Mouse (Mus musculus) adipocyte (in vitro differentiated cells): ENCODE measurements around the gene Mybpc2.

ENCODE experiments used
- DNase-seq: peaks from one replicate; pipeline ENCODE4 v3.0.0-alpha.2; 2016; ENCODE audit warnings: low spot score

Mybpc2 gene

DNA sequence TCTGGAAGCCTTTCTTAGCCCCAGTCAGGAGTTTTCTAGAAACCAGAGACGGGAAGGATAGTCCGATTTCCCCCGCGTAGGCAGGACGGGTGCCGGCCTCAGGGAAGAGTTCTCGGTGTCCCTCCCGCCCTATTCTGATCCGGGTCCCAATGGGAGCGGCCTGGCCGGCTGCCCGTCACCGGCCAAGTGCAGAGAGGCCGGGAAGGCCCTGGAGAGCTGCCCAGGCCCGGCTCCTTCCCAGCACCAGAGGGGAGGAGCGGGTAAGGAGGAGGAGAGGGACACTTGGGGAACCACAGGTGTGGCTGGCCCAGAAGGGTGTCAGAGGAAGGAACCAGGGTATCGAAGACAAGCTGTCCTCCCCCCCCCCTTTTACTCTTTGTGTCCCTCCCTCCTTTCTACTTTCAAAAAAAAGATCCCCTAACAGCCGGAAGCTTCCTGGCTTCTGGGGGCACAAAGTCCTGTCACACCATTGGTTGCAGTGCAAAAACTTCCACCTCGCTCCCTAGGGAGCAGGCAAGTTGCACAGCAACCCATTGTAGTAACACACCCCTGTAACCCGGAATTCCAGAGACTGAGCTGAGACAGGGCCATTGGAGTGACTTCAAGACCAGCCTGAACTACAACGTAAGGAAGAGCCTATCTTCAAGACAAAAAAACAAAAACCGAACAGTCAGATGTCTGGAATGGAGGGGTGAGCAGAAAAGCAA, 823 bp upstream of the Mybpc2 start:
- DNase-seq, result peak; percentile 84

DNA sequence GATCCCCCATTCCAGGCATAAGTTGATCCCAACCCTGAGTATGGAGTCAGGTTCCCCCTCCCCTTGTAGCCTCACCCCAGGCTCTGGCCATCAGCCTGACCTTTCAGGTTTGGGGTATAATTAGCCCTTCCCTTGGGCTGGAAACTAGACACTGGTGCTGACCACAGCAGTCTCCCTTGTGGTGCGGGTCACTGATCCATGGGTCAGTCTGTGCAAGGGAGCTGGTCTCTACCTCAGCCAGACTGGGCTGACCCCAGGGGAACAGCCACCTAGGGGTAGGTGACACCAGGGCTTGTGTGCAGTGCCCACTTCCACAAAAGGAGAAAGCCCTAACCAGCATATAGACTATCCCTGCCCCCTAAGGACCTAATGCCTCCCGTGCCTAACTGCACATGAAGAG, 1.4 kb downstream of the Mybpc2 start:
- DNase-seq, result no peak

DNA sequence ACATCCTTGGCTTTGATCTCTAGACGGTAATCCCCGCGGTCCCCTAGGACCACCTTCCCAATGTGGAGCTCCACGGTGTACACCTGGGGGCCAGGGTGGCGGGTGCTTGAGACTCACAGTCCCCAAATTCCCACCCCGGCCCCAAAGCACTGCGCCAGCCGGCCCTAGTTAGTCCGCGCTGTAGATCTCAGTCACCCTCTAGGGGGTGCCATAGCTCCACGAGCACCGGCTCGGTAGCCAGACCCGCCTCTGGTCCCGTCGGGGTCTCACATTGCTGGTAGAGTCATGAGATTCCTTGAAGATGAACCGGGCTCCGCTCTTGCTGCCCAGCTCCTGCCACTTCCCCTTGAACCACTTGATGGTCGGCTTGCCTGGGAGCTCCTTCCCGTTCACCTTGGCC, 2.7 kb downstream of the Mybpc2 start:
- no peak for DNase-seq

DNA sequence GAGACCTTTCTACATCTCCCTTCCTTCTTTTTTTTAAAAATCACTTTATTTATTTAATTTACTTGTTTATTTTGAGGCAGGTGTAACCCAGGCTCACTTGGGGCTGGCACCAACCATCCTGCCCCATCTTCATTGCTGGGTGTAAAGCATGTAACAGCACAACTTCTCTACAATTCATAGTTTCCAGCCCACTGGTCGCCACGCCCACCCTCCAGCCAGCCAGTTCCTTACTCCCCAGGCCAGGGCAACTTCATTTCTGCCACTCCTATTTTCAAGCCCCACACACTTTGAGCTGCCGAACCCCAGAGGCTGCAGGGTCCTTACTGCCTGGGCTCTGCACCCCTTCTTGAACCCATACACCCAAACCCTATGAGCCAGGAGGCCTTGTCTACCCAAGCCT, 3.5 kb downstream of the Mybpc2 start:
- DNase-seq, result no peak

DNA sequence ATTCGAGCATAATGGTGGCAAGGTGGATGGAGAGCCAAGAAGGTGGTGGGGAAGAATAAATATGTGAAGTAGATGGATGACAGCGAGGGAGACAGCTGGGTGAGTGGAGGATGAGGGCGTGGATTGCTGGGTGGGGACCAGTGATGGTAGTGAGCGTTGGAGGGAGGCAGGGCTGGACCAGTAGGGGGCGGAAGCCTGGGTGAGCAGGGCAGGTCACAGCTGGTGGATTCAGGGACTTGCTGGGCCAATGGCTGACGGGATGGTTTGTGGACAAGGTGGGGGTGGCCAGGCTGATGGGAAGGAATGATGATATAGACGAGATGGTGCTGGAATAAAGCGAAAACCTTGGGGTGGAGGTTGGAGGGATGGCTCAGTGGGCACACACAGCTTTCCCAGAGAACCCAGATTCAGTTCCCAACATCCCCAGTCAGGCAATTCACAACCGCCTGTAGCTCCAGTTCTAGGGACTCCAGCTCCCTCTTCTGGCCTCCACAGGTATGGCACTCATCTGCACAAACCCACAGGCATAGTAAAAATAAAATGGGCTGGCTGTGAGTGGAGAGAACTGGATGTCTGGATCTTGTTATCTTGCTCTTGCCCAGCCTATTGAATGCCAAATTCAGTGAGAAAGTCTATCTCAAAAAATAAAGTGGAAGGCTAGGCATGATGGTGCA, 5.1 kb downstream of the Mybpc2 start:
- no peak for DNase-seq

DNA sequence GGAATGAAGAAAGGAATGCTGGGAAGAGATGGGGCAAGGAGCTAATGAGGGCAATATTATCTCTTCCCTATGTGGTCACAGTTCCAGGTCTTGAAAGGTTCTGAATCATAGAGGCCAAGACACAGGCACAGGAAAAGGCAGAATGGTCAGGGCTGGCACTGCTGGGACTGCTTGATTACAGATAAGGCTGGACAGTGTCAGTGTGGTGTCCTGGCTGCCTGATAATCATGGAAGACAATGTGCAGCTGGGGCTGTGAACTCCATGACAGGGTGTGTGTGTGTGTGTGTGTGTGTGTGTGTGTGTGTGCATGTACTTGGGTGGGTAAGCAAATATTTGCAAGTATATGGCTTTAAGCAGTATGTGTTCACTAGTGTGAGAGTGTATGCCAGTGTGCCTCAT, 17.0 kb downstream of the Mybpc2 start:
- no peak for DNase-seq

DNA sequence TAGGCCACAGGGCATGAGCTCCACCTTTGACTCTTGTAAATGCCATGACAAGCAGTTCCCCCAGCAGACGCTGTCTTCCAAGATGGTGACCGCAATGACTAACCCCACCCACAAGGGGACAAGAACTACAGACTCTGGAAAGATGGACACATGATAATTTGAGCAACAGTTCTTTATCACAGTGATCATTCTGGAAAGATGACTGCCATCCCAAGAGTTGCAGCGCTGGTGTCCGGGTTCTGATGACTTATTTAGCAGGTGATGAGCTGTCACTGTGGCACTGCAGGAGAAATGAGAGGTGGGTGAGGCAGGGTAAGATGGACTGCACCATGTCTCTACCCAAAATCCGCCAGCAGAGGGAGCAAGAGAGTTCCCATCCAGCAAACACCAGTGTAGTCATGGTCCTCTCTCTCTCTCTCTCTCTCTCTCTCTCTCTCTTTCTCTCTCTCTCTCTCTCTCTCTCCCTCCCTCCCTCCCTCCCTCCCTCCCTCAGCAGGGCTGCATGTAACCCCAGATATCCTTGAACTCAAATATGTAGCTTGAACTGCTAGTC, 22.8 kb downstream of the Mybpc2 start:
- peak; percentile 70 for DNase-seq

DNA sequence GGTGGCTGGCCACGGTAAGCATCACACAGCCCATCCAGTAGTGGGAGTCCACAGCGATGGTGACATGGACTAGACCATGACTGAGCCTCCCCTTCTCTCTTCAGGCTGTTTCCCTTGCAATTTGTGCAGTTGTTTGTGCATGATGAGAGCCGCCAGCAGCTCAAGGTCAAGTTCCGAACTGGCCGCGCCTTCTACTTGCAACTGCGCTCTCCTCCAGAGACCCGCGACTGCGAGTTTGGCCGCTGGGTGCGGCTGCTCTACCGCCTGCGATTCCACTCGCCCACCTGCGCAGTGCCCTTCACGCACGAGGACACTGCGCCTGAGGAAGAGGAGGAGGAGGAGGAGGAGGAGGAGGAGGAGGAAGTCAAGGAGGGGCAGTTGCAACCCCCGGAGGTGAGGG, 24.4 kb downstream of the Mybpc2 start:
- DNase-seq, result no peak

DNA sequence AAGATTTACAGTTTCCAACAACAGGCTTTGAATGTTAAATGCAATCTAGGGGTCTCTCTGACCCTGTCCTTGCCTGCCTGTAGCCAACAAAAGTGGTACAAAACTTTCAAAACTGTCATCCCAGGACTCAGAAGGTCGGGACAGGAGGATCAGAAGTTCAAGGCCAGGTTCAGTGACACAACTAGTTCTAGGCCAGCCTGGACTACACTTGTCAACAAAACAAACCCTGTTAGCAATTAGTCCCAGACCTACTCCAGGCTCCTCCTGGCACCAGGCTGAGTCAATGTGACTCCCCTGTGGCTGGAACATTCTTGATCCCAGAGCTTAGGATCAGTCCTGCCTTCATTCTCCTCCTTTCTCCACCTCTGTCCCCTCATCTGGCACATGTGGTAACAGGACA, 25.5 kb downstream of the Mybpc2 start:
- no peak for DNase-seq

DNA sequence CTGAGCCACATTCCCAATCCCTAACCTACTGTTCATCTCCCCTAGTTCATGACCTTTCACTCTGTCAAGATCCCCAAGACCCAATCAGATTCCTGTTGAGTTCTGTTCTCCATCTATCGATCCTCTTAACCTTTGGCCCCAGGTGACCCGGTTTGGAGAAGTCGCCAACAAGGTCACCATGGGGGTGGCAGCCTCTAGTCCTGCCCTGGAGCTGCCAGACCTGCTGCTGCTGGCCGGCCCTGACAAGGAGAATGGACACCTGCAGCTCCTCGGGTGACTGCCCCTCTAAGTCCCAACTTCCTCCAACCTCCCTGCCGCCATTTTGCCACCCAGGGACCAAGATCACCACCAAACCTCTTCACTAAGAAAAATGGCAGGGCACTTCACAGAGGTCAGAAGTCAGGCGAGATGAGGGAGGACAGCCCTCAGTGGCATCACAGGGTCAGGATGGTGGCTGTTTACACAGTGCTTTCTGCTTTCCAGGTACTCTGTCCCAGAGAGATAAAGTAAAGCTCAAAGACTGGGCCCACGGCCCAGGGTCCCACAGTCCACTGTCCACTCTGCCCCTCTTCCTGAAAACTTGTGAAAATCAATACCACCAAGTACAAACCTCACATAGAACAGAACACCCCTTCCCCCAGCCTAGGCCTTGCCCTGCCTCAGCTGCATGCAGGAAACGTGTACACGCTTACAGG, 26.9 kb downstream of the Mybpc2 start:
- DNase-seq, result no peak

DNA sequence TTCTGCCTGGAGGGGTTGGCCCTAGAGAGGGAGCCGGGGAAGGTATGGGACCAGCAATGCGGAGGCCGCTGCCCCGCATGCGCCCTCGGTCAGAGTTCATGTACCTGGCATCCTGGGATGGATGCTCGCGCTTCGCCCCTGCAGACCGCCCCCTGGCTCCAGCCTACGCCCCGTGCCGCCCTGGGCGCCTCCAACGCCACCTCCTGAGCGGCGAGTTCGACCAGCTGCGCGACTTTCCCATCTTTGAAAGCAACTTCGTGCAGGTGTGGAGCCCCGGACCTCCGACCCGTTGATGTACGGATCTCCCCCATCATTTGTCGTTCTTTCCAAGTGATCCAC, 27.7 kb downstream of the Mybpc2 start:
- DNase-seq, result no peak

DNA sequence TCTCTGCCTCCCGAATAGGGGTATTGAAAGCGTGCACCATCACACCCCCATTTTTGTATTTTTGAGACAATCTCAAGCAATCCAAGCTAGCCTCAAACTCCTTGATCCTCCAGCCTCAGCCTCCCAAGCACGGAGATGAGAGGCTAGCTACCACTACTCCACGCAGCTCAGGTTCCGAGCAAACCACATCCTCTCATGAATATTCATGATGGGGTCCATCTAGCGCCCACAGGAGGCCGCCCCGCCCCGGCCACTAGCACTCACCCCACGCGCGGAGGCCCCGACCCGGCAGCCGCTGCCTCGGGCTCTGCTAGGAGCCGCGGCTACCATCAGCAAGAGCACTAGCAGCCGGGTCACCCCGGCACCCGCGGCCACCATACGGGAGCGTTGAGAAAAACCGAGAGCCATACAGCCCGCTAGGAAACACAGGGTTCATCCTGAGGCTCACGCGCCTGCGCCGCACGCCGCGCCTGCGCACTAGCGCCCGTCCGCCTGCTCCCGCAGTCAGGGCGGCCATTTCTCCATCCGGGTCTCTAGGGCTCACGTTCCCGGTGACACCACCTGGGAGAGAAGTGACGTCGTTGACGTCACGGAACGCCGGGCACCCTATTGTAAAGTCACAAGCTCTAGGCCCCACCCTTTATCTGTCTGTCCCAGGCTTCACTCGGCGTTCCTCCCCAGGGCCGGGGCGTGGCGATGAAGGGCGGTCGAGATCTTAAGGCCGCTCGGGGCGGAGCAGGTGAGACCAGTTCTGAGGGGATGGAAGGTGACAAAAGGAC, 28.3 kb downstream of the Mybpc2 start, which contains the start of the genes Emc10 and Fam71e1:
Gene Emc10 (minus strand): TSS at position 538 of the 779 bp plus-strand sequence.
Gene Fam71e1 (plus strand): TSS at position 590 of the 779 bp plus-strand sequence.
- peak; percentile 96 for DNase-seq

DNA sequence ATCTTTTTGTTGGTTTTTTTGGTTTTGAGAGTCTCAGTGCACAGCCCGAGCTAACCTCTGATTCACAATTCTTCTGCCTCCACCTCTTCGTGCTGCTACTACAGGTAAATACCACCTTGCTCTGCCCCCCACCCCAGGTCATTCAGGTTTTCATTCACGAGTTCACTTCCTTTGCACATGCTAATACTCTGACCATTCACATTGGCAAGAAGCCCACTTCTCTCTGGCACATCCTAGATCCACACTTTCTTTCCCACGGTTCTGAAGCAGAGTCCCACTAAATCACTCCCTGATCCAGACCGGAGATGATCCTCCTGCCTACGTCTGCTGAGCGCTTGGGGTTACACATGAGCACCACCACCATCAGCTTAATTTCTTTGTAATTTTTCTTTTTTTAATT, 29.4 kb downstream of the Mybpc2 start:
- no peak for DNase-seq

DNA sequence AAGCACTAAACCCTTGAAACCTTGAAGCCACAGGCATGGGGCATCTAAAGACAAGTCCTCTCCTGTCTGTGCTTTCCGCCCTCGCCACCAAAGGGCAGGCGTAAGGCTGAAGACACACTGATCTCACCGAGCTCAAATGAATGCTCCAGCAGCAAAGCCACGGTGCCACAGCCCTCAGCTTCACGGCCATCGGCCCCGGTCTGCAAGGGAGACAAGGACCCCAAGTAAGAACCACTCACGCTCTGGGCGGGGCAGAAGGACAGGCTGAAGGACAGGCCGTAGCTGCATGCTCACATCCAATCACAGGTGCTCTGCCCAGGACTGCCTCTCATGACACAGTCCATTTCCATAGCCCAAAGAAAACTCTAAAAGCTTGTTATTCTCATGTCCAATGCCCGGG, 29.8 kb downstream of the Mybpc2 start:
- no peak for DNase-seq

DNA sequence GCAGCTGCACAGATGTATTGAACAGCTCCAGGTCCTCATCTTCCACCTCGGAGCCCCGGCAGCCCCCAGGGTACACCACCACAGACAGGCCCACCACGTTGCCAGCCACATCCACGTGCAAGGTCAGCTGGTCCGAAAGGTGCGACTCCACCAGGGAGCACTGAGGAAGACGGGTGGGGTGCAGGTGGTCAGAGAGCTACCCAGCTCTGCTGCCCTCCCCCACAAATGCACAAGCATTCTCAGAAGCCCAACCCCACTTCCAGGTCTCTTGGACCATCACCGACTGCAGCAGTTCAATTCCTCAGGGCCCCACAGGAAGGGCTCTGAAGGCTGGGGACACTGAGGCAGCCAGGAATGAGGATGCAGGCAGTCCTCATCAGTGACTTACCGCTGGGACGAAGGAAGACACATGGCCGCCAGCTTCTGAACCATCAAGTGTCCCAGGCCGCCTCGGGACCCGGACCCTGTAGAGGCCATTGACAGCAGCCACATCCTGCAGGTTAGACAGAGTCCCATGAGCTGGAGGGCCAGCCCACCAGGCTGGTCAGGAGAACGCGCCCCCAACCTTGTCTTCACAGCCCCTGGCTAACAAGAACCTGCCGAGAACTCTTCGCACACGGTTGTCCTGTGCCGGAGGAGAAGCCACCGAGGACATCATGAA, 32.2 kb downstream of the Mybpc2 start:
- DNase-seq, result no peak

DNA sequence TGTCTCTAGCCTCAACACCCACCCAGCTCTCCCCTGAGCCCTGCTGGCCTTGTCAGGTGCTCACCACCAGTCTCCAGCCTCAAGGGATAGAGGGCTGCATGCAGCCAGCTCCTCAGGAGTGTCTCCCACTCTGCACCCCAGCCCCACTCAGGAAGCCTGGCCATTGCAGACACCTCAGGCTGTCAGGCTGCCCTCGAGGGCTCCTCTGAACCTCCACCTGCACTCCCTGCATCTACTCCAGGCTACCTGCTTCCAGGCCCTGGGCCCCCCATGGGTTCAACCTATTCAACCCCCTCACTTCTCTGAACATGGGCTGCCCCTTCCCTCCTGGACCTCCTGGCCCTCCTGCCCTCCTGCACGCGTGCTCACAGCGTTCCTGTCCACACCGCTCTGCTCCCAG, 33.1 kb downstream of the Mybpc2 start:
- DNase-seq, result no peak

DNA sequence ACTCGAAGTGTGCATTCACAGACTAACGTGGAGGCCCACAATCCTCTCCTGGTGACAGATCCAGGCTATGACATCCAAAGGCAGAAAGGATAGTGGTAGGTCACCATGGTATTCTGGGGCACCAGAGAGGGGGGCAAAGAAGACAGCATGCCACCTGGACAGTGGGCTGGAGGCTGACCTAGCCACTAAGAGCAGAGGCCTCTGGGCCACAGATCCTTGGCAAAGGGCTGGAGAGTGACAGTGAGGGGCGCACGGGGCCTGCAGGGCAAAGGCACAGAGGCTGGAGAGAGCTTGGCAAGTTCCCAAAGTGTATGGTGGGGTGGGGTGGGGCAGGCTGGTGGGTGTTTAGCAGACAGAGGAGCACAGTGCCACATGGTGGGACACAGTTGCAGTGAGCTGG, 34.2 kb downstream of the Mybpc2 start:
- DNase-seq, result no peak

DNA sequence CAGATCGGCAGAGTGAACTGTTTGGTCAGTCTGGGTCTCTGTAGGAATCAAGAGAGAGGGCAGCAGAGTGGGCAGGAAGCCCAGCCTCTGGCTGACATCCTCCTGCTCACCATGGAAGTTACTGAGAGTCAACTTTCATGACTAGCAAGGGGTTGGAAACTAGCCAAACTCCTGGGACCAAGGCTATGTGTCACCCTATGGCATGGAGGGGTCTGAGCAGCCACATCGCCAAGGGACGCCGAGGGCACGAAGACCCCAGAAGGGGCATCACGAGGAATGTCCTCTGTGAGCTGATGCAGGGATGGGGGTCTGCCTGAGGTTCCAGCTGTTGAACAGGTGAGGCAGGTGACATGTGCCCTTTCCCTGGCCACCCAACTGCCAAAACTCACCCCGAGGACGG, 35.9 kb downstream of the Mybpc2 start:
- DNase-seq, result no peak

DNA sequence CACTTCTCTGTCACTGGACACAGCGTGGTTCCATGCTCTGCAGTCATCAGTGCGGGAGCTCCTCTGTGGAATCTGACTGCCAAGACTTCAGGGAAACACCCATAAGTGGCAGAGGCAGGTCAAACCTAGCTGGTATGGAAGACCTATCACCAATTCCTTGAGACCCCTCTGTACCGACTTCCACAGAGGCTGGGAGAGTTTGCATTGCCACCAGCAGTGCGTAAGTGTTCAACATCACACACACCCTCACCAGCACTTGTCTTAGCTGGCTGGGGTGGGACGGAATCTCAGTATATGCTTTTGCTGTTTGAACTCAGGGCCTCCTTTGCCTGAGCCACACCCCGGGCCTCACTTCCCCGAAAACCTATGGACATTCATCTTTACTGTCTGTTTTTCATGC, 36.5 kb downstream of the Mybpc2 start:
- DNase-seq, result no peak

DNA sequence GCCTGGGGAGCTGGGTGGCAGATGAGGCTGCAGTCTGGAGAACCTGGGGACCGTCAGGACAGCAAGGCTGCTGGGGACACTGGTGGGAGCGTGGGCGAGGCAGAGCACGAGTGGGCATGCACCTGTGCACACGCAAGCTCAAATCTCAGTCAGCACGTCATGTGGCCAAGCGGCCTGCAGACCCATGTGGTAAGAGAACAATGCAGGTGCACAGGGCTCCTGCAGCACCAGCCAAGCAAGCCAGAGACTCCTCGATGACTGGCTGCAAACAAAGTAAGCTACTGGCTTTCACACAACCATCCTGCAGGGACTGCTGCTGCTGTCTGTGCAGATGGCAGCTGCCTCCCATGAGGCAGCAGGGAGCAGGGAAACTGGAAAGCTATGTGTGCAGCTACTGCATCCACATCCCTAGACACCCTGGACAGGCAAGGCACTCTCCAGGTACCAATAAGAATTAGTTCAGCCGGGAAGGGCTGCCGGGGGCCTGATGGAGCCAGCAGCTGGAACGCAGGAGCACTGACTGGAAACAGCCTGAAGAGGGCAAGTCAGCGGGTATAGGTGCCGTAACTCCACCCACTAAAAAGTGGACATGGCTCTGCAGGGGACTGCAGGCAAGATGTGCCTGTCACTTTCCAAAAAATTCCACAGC, 37.4 kb downstream of the Mybpc2 start:
- no peak for DNase-seq

DNA sequence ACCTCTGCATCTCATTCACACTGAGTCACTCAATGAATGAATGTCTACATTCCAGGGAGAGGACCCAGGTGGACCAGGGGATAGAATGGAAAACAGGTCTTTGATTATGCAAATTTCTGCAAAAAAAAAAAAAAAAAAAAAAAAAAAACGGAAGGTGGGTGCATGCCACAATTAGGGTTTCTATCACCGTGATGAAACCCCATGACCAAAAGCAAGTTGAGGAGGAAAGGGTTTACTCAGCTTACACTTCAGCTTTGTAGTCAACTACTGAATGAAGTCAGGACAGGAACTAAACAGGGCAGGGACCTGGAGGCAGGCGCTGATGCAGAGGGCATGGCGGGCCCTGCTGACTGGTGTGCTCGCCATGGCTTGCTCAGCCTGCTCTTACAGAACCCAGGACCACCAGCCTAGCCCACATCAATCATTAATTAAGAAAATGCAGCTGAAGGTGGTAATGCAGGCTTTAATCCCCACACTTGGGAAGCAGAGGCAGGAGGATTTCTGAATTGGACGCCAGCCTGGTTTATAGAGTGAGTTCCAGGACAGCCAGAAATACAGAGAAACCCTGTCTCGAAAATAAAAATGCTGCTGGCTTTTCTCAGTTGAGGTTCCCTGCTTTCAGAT, 38.8 kb downstream of the Mybpc2 start:
- DNase-seq, result no peak
